Mouse (Mus musculus) hindbrain, embryonic 11.5 days (tissue): ENCODE data around the gene Ube3b. TPM values are rescaled to one million over a fixed set of nuclear protein-coding genes. Genes with fewer than 3 reads are reported as not detected.
A peak's percentile ranks its signal among the peaks of the same experiment; 100 is the strongest.

ENCODE experiments used
- ATAC-seq: fragments of 200-750 bp; cut with Nextera tagmentation; 2 replicates; pipeline ENCODE4 v1.8.0; 2017; ENCODE audit warnings: mild to moderate bottlenecking, moderate TSS enrichment, moderate library complexity; ENCODE audit not compliant: low FRiP score
- DNase-seq: peaks from one replicate; pipeline ENCODE4 v3.0.0-alpha.2; 2015; ENCODE audit warnings: low spot score
- H3K27ac ChIP-seq: fragments of 300-500 bp; sonication (generic); 2 replicates; pipeline ENCODE4 v1.5.1; 2014; ENCODE audit warnings: mild to moderate bottlenecking, low read depth, low read length
- H3K27me3 ChIP-seq: fragments of 300-500 bp; sonication (generic); 2 replicates; pipeline ENCODE4 v1.6.1; 2014; ENCODE audit warnings: mild to moderate bottlenecking, low read length, moderate library complexity, mixed read lengths; ENCODE audit not compliant: control insufficient read depth, insufficient read depth
- H3K36me3 ChIP-seq: fragments of 300-500 bp; sonication (generic); 2 replicates; pipeline ENCODE4 v1.6.1; 2014; ENCODE audit warnings: mild to moderate bottlenecking, low read length, moderate library complexity, mixed read lengths; ENCODE audit not compliant: control insufficient read depth, insufficient read depth
- H3K4me1 ChIP-seq: fragments of 300-500 bp; sonication (generic); replicated peaks from 2 replicates; pipeline ENCODE4 v1.6.1; 2014; ENCODE audit warnings: low read length, mixed read lengths; ENCODE audit not compliant: control insufficient read depth, insufficient read depth
- H3K4me2 ChIP-seq: fragments of 300-500 bp; sonication (generic); replicated peaks from 2 replicates; pipeline ENCODE4 v1.6.1; 2014; ENCODE audit warnings: mild to moderate bottlenecking, low read depth, low read length
- H3K4me3 ChIP-seq: fragments of 300-500 bp; sonication (generic); 2 replicates; pipeline ENCODE4 v1.5.1; 2014; ENCODE audit warnings: low read depth, low read length
- H3K9ac ChIP-seq: fragments of 300-500 bp; sonication (generic); 2 replicates; pipeline ENCODE4 v1.6.1; 2014; ENCODE audit warnings: low read depth, low read length
- H3K9me3 ChIP-seq: fragments of 300-500 bp; sonication (generic); 2 replicates; pipeline ENCODE4 v1.6.1; 2016; ENCODE audit warnings: low read length; ENCODE audit not compliant: control insufficient read depth
- WGBS: fragments of 180-500 bp; shearing (Covaris S2); extraction: QIAGEN DNeasy Blood & Tissue Kit; methylation state at CpG from one replicate; pipeline ENCODE4 v1.1.7; 2014; 5-methylcytosine and 5-hydroxymethylcytosine counted together
- polyA plus RNA-seq: library from polyadenylated mRNA; unstranded; fragments of >200 nt; fragmentation: Nextera tagmentation; extraction: Ambion mirVana; gene quantifications from 2 replicates; pipeline ENCODE4 v1.2.1, GENCODE M21; 2014

Gene Ube3b
- polyA plus RNA-seq, result 37.3 and 48.0 TPM in 2 replicates

DNA sequence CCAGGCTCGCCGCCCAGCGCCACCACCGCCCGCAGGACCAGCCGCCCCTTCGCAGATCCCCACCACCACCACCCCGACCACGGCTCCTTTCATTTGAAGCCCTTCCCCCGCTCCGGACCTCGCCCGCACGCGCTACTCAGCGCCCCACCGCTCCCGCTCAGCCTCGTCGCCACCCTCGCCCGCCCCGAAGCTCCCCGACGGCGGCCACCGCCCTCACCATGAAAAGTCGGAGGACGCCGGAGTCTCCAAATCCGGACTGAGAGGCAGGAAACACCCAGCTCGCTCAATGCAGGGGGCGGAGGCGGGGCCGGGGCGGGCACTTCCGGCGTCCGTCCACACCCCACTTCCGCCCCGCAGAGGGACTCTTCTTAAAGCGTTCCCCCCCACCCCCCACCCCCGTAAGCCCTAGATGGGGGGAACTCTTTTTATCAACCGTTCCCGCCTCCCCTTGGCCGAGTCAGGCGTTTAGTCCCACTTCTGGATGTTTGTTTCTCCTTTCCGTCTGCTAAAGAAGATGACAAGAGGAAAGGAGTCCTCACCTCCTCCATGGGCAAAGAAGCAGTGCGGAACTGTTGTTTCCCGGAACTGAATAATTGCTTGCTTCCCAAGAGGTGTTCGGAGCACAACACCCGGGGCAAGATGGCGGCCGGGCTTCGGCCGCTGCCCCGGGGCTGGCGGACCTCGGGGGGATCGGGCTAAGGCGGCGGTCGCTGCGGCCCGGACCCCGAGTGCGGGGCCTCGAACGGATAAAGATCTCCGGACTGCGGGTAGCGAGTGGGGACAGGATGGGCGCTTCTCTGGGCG, at the start of gene Ube3b, which contains the start of gene Kctd10:
TSS of gene Ube3b (plus strand) at position 399 of the 804 bp plus-strand sequence.
TSS of gene Kctd10 (minus strand) at position 300 of the 804 bp plus-strand sequence.
- WGBS, result under 1% methylated on average over 57 of the region's 74 CpGs
- peak within 1 kb of the TSS; percentile 84 for H3K27ac ChIP-seq
- H3K4me1 ChIP-seq, result no peaks in the 10 kb centered on the region; the same call in 1 of the 2 replicates
- H3K4me2 ChIP-seq, result peak within 1 kb of the TSS; percentile 83
- peak within 1 kb of the TSS; percentile 91 for H3K9ac ChIP-seq
- ATAC-seq, result peak; percentile 94
- H3K27me3 ChIP-seq, result no peaks in the 10 kb centered on the region
- peaks cover 1% of the 10 kb centered on the region; the same call in 1 of the 2 replicates for H3K36me3 ChIP-seq
- H3K4me3 ChIP-seq, result peak within 1 kb of the TSS; percentile 73
- DNase-seq, result peak; percentile 91
- H3K9me3 ChIP-seq, result no peaks in the 10 kb centered on the region

GRCm38 (mm10) chr5:114342996-114343395, 37.4 kb upstream of the Ube3b start:
- no peak overlapping the region for H3K9ac ChIP-seq
- no peak overlapping the region for H3K4me2 ChIP-seq
- DNase-seq, result no peak
- H3K27ac ChIP-seq, result no peak overlapping the region
- H3K27me3 ChIP-seq, result no peaks in the 10 kb centered on the region
- H3K36me3 ChIP-seq, result no peaks in the 10 kb centered on the region
- no peaks in the 10 kb centered on the region for H3K9me3 ChIP-seq
- WGBS, result 87% methylated on average over 5 of the region's 5 CpGs
- no peaks in the 10 kb centered on the region for H3K4me1 ChIP-seq
- no peak overlapping the region for H3K4me3 ChIP-seq
- ATAC-seq, result no peak

DNA sequence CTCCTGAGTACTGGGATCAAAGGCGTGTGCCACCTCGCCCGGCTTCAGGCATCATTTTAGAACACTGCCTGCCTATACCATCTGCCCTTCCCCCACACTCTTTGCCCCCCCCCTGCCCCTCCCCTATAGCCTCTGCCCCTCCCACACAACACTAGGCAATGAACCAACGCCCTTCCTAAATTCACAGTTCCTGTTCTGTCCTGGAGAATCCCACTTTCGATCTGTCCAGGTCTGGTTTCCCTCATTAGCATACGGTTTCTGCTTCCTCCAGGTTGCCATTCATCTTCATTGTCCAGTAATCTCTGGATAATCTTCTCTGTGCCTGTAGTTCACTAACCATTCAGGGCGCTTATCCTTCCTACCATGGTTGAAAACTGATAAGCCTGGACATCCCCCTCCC, 36.8 kb upstream of the Ube3b start:
- 88% methylated on average over 7 of the region's 7 CpGs for WGBS
- no peaks in the 10 kb centered on the region for H3K27me3 ChIP-seq
- ATAC-seq, result no peak

DNA sequence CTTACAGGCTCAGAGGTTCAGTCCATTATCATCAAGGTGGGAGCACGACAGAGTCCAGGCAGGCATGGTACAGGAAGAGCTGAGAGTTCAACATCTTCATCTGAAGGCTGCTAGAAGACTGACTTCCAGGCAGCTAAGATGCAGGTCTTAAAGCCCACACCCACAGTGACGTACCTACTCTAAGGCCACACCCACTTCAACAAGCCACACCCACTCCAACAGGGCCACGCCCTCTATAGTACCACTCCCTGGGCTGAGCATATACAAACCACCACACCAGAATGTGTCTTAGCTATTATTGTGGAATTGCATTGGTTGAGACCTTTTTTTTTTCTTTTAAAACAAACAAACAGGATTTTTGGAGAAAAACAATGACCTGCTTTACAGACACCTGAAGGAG, 34.9 kb upstream of the Ube3b start:
- Histone ChIP-seq H3K4me2 (no peak overlapping the region), H3K9ac (no peak overlapping the region), H3K27me3 (no peaks in the 10 kb centered on the region), H3K9me3 (no peaks in the 10 kb centered on the region), H3K4me1 (no peaks in the 10 kb centered on the region), H3K4me3 (no peak overlapping the region), H3K27ac (no peak overlapping the region), H3K36me3 (no peaks in the 10 kb centered on the region)
- no peak for DNase-seq
- ATAC-seq, result no peak
- 59% methylated on average over 3 of the region's 3 CpGs for WGBS

More for the DNA sequence above, 36.8 kb upstream of the Ube3b start:
- Histone ChIP-seq H3K9ac (no peak overlapping the region), H3K4me2 (no peak overlapping the region), H3K9me3 (no peaks in the 10 kb centered on the region), H3K27ac (no peak overlapping the region), H3K4me1 (no peaks in the 10 kb centered on the region), H3K36me3 (no peaks in the 10 kb centered on the region), H3K4me3 (no peak overlapping the region)
- DNase-seq, result no peak

DNA sequence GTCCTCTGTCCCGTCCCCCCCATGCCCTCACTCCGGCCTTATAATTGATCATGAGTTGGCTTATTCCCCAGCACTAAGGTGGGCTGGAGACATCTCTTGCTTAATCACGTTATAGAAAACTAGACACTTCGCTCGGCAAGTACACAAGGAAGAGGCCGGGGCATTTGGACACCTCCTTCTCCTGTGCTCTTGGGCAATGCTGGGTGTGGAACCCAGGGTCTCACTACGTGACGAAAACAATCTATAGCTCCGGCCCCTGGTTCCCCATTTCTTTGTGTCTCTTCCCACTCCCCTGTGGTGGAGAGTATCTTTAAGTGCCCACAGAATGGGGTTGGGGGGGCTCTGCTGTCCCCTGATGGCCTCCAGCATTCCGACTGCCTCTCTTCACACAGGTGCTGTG, 33.4 kb upstream of the Ube3b start:
- no peaks in the 10 kb centered on the region for H3K36me3 ChIP-seq
- 79% methylated on average over 10 of the region's 10 CpGs for WGBS
- H3K4me2 ChIP-seq, result no peak overlapping the region
- H3K4me1 ChIP-seq, result no peaks in the 10 kb centered on the region
- no peaks in the 10 kb centered on the region for H3K27me3 ChIP-seq
- DNase-seq, result no peak
- no peak for ATAC-seq
- H3K27ac ChIP-seq, result no peak overlapping the region
- H3K9ac ChIP-seq, result no peak overlapping the region
- no peaks in the 10 kb centered on the region for H3K9me3 ChIP-seq
- no peak overlapping the region for H3K4me3 ChIP-seq

- H3K27ac ChIP-seq, result no peak overlapping the region
- DNase-seq (no peak), ATAC-seq (no peak)
- H3K27me3 ChIP-seq, result no peaks in the 10 kb centered on the region
- no peak overlapping the region for H3K9ac ChIP-seq
- H3K9me3 ChIP-seq, result no peaks in the 10 kb centered on the region
- no peak overlapping the region for H3K4me3 ChIP-seq
- no peaks in the 10 kb centered on the region for H3K4me1 ChIP-seq
- H3K4me2 ChIP-seq, result no peak overlapping the region
- 59% methylated on average over 10 of the region's 10 CpGs for WGBS
- H3K36me3 ChIP-seq, result no peaks in the 10 kb centered on the region
Measured at GRCm38 (mm10) chr5:114351490-114351889, 28.9 kb upstream of the Ube3b start.

- Histone ChIP-seq H3K9ac (no peak overlapping the region), H3K9me3 (no peaks in the 10 kb centered on the region), H3K4me1 (0 out of 2 replicates have a peak, but pooled peaks cover 4% of the 10 kb centered on the region), H3K4me3 (no peak overlapping the region), H3K4me2 (no peak overlapping the region), H3K27me3 (no peaks in the 10 kb centered on the region), H3K36me3 (no peaks in the 10 kb centered on the region; the same call in 1 of the 2 replicates), H3K27ac (no peak overlapping the region)
- ATAC-seq, result no peak
- peak; percentile 74 for DNase-seq
- WGBS, result 28% methylated on average over 7 of the region's 7 CpGs
Measured at GRCm38 (mm10) chr5:114356250-114356935, 24.0 kb upstream of the Ube3b start.

DNA sequence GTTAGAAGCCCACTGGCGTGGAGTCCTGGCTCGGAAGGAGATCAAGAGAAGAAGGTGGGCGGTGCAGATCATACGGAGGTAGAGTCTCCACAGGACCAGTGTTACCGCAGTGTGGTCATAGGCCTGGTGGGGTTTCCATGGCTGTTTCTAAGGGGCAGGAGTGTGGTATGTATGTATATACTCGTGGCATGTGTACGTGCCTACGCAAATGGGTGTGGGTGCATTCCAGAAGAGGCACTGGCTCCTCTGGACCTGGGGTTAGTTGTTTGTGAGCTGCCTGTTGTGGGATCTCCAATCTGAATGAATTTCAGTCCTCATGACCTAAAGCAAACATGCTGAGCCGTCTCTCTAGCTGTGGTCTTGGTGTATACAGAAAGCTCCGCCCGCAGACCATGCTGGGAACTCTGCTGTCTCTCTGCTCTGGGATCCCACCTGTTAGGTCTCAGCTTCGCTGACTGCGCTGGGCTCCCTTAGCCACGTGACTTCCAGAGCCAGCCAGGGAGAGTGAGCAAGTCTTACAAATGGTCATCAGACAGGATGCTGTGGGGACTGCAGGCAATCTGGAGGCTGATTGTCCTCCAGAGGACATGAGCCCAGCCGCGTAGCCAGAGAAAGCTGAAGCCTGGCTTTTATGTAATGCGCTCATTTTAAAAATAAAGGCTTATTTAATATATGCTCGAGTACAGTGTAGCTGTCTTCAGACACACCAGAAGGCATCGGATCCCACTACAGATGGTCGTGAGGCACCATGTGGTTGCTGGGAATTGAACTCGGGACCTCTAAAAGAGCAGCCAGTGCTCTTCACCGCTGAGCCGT, 23.3 kb upstream of the Ube3b start:
- no peak overlapping the region for H3K4me3 ChIP-seq
- H3K27ac ChIP-seq, result no peak overlapping the region
- DNase-seq (peak; percentile 42), ATAC-seq (peak; percentile 43; the same call in 1 of the 2 replicates)
- no peaks in the 10 kb centered on the region for H3K9me3 ChIP-seq
- 0 out of 2 replicates have a peak, but pooled peaks cover 4% of the 10 kb centered on the region for H3K4me1 ChIP-seq
- no peak overlapping the region for H3K4me2 ChIP-seq
- H3K27me3 ChIP-seq, result no peaks in the 10 kb centered on the region
- H3K9ac ChIP-seq, result no peak overlapping the region
- 57% methylated on average over 23 of the region's 23 CpGs for WGBS
- H3K36me3 ChIP-seq, result peaks cover 4% of the 10 kb centered on the region; the same call in 1 of the 2 replicates
